Mouse (Mus musculus) right cerebral cortex, adult 18-20 months (tissue): ENCODE measurements around the gene Cacna1c.

Experiments used
- DNase-seq: peaks from one replicate; pipeline ENCODE4 v3.0.0; 2022; ENCODE audit warnings: mixed read lengths

The Cacna1c gene

GRCm38 (mm10) chr6:118777457-118777856, 418.8 kb downstream of the Cacna1c start:
- DNase-seq: no peak

DNA sequence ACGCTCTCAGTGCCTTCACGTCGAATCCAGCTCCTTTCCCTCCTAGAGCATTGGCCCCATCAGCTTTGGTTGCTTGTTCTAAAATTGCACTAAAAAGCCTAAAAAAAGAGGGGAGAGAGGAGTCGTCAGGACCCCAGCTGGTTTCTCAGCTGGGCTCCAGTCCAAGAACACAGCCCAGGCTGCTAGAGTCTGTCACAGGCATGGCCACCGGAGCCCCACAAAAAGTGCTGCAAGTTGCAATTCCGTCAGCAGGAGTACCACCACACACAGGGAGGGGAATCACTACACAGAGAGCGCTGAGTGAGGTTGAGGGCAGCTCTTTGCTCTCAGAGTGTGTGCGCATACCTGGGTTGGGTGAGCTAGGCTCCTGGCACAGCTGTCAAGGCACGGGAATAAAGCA, 419.8 kb downstream of the Cacna1c start:
- no peak for DNase-seq

GRCm38 (mm10) chr6:118772581-118772980, 423.6 kb downstream of the Cacna1c start:
- DNase-seq: peak; percentile 49

DNA sequence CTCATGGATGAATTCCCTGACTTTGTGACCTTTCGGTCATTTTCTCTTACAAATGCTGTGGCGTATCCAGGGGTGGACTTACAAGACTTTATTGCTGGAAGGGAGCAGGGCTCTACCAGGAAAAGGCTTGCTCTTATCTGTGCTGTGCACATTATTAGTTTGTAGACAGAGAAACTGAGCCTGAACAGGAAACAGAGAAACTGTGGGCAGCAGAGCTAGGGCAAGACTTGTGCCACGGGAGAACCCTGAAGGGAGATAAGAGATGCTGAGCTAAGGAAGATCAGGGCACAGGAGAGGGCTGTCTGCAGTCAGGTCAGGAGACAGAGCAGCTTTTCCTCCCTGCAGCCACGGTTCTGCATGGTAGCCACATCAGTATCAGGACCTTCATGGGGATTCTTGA, 425.1 kb downstream of the Cacna1c start:
- no peak for DNase-seq

DNA sequence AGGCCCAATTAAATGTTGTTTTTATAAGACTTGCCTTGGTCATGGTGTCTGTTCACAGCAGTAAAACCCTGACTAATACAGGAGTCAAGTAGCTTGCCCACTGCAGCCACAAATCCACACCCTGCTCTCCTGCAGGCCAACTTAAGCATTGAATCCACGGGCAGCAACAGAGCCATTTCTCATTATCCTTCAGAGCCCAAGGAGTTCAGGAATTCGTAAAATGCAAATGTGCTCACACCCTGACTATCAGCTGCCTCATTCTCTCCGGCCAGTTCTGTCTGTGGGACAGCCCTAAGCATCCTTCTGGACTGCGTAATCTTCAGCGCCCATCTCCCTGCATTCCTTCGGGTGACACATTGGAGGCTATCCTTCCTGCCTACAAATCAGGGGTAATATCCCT, 425.8 kb downstream of the Cacna1c start:
- no peak for DNase-seq

DNA sequence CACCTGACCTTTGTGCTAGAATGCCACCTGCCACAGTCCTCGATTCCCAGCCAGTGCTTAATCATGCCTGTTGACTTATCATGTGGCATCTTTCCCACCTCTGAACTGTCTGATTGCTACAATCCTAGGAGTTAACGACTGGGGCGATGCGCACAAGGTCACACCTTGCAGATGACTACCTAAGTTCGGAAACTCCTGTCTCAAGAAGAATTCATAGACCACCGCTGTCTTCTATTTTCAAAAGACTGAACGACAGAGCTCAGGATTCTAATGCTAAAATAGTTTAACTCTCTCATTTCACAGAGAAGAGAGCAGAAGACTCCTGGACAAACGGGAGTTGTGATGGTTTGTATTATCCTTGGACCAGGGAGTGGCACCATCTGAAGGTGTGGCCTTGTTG, 426.4 kb downstream of the Cacna1c start:
- DNase-seq: no peak

- DNase-seq: no peak
These were observed 428.5 kb downstream of the Cacna1c start for GRCm38 (mm10) chr6:118767698-118768097.

GRCm38 (mm10) chr6:118765261-118765660, 431.0 kb downstream of the Cacna1c start:
- peak; percentile 27 for DNase-seq

DNA sequence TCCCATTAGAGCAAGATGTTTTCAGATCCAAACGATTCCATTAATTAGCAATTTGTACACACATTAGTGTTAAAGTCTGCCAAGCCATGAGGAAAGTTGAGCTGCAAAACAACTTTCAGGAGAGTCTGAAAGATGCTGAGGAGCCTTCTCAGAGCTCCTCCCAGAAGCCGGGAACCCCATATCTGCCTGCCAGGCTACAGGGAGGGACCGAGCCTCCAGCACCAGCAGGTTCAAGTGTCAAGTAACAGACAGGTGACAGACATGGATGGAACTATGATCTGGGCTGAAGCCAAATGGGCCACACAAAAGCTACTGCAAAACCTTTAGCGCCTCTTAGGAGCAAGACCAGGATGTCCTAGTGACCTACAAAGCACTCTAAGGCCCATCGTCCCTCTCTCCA, 437.2 kb downstream of the Cacna1c start:
- no peak for DNase-seq

- DNase-seq: no peak
These were observed 437.8 kb downstream of the Cacna1c start for GRCm38 (mm10) chr6:118758290-118758907.

GRCm38 (mm10) chr6:118757533-118758289, 438.5 kb downstream of the Cacna1c start:
- peak; percentile 43 for DNase-seq

GRCm38 (mm10) chr6:118756511-118756910, 439.7 kb downstream of the Cacna1c start:
- DNase-seq: no peak

- no peak for DNase-seq
These were observed 440.4 kb downstream of the Cacna1c start for GRCm38 (mm10) chr6:118755768-118756167.

DNA sequence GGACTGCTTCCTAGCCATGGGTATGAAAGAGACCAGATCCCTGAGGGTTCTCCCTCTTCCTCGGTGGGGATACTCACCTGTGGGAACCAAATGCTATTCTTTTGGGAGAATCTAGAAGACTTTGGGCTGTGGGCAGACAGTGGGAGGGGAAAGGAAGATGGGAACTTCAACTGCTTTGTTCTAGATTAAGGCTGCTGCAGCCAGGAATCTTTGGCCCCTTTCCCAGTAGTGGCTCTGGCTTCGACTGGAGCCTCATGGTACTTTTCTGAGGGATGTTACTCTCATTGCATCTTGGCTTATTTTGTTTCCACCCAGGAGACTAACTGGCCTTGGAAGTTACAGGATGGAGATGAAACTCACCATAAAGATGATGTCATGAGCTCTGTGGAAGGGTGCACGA, 441.8 kb downstream of the Cacna1c start:
- DNase-seq: peak; percentile 65

DNA sequence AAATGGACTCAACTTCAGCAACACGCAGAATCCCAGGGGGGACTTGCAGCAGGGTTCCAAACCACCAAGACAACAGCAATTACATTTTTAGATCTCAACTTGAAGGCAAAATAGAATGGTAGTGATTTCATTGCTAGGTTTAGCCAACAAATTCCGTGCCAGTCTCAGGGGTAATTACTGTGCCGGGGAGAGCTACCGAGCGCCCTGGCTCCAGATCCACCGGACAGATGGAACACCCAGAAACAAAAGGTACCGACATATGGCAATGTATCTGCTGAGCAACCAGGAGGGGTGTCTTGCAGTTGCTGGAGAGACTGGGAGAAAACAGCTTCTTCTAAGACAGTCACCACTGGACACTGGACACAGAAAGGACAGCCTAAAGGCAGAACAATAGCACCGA, 442.4 kb downstream of the Cacna1c start:
- peak; percentile 52 for DNase-seq

DNA sequence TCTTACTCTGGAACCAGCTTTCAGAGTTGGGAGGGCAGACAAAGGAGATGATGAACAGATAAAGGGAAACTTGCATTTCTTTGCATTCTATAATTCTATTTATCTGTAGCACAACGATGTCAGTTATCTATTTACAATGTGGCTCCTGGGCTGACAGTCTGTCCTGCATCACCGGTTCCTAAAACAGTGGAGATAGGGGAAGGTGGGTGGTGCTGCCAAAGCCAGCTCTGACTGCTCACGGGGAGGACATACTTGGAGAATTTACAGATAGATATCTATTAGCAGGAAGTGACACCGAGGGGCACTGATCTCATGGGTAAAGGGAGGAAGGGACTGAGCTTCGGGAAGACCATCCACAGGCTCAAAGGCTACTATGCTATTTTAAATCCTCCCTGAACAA, 443.2 kb downstream of the Cacna1c start:
- no peak for DNase-seq

DNA sequence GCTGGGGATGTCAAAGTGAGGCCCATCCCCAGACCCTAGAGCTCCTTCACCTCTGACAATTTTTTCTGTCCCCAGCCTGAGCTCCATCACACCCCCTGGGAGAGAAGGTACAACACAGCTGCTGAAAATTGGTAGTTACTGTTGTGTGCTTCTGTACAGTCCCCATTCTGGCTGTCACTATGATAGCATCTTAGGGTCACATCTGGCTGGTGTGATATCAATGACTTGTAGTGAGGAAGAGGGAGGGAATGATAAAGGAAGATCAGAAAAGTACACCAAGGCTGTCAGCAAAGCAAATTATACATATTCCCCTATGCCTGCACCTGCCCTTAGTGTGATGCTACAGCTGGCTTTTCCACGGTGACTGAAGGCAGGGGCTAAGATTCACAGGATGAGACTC, 446.9 kb downstream of the Cacna1c start:
- no peak for DNase-seq

- no peak for DNase-seq
These were observed 453.5 kb downstream of the Cacna1c start for GRCm38 (mm10) chr6:118742701-118743100.

DNA sequence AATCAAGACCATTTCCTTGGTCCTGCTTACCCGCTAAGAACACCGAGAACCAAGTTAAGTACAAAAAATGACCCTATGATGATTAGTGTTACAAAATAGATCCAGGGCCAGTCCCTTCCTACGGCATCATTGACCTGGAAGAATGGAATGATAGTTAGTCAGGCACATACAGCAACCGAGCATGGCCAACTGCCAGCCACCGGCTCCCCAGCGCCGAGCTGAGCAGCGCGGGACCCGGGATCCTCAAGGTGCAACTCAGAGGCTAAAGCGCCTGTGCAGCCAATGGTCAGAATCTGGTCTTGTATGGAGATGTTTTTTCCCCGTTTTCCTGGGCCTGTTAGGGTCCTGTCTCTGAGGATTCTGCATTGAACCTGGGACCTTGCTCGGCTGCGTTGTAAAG, 454.4 kb downstream of the Cacna1c start:
- DNase-seq: no peak

DNA sequence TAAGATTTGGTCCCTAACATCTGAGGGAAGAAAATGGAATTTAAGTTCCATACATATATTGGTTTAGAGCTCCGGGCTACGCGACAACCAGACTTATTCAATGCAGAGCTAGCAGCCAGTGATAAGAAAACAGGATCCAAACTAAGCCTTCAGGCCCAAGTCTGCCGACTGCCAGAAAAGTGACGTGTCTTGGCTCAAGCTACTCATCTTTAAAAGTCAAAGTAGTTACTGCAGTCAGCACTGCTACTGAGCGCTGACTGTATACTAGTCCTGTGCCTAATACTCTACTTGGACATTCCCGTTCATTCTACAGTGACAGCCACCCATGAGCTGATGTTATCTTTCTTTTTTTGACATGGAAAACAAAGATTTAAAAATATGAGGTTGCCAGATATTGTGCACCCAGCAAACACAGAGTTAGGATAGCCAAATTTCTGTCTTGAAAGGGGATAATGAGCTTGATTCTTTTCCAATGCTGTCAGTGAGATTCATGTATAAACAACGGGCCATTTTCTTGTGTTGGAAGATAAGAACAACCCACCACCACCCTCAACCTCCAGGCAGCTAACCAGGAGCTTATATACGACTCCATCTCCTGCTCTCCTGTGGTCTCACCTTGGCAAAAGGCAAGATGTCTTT, 456.1 kb downstream of the Cacna1c start:
- DNase-seq: peak; percentile 29

DNA sequence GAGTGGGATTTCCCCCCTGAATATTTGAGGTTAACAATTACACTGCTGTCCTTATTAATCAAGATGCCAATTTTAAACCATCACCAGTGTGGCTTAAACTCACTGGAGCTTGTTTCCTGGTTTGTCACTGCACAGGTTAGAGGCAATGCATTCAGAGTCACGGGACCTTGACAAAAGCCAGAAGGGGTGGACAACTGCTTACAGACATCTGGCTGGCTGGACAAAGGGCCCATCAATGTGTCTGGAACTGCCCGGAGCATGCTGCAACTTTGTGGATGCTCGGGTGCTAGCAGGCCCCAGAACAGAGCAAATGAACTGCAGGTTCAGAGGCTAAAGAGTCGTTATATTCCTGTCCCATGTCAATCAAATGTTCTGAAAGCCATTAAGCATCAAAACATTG, 456.9 kb downstream of the Cacna1c start:
- DNase-seq: no peak

DNA sequence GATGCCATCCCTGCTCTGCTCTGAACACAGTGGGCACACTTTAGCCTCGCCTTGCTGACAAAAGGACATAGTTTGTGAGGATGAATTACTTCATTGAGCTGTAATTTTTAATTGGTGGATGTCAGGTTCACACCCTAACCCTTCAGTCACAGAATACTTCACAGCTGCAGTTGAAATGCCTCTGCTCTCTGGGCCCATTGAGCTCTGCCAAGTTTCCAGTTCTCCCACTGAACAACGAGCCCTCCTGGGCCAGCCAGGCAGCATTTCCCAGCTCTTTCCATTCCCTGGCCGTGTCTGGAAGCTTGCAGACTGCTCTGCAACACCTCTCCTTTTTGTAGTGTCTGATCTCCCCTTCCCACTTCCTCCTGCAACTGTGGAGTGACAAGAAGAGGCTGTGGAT, 457.6 kb downstream of the Cacna1c start:
- DNase-seq: no peak

- DNase-seq: no peak
These were observed 459.1 kb downstream of the Cacna1c start for GRCm38 (mm10) chr6:118737078-118737477.

GRCm38 (mm10) chr6:118736491-118736890, 459.7 kb downstream of the Cacna1c start:
- DNase-seq: peak; percentile 15
